In the genomic region with DNA sequence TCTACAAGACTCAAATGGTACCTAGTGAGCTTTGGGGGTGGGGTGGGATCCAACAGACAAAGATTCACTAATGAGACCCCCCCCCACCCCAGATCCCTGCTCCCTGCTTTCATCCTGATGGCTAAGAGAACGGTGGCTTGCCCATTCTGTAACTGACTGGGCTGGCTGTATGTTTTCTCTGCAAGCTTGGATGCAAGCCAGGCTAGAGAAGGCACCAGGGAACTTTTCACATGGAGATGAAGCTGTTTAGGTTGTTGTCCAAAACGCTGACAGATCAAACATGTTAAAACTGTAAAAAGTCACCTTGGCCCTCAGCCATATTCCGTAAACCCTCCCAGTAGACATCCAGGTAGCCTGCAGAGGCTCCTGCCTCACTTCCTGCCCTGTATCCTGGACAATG, we compare ENCODE assay signal across 23 mouse cellular contexts.
DNase-seq lines count a peak whose midpoint lies in the region; ATAC-seq and TF ChIP-seq lines count a peak whose summit lies in the region.
"Had no signal": no experiment of that assay in that cellular context is flagged by ENCODE, and none has a peak within 500 bp of the region (broad histone marks: within the 10 kb centered on the region; RNA-seq: fewer than 3 reads in every experiment).

No protein-coding gene starts in this region.

- DNase-seq in cerebellum, postnatal 10 days: peak; percentile 53 to 57
- DNase-seq in forebrain, embryonic 14.5 days (ENCODE audit: low spot score): peak; percentile 40
- DNase-seq in forebrain, embryonic 10.5 days (ENCODE audit: extremely low spot score, low spot score): no peak
- DNase-seq in hindbrain, postnatal 0 days (ENCODE audit: low spot score): peak; percentile 53
- DNase-seq in hindbrain, embryonic 11.5 days (ENCODE audit: low spot score): no peak
- peak; percentile 50 for DNase-seq in midbrain, embryonic 14.5 days
- DNase-seq: adrenal gland, adult 8-10 months; adrenal gland, postnatal 25 days; cerebellum, adult 11 months; cerebellum, adult 2 months; gastrocnemius, postnatal 25 days; heart, adult 2 months; heart, postnatal 14 days; kidney, adult 11 months had no signal

- TF ChIP-seq CTCF in hindbrain, postnatal 0 days (IDR thresholded peaks at IDR 0.05; ENCODE audit: low read depth): no peak

- H3K9me3 ChIP-seq in forebrain, embryonic 14.5 days (replicated peaks; ENCODE audit: control insufficient read depth, low read length): no peaks in the 10 kb centered on the region
- no peaks in the 10 kb centered on the region for H3K9me3 ChIP-seq in forebrain, embryonic 10.5 days
- no peaks in the 10 kb centered on the region for H3K9me3 ChIP-seq in hindbrain, postnatal 0 days (ENCODE audit: low read length)
- H3K9me3 ChIP-seq in hindbrain, embryonic 11.5 days (ENCODE audit: control insufficient read depth, low read length): no peaks in the 10 kb centered on the region
- no peaks in the 10 kb centered on the region for H3K9me3 ChIP-seq in midbrain, embryonic 14.5 days (ENCODE audit: control insufficient read depth, low read length)
- no peaks in the 10 kb centered on the region for H3K9me3 ChIP-seq in midbrain, embryonic 16.5 days (replicated peaks; ENCODE audit: control insufficient read depth, low read length, poor library complexity, severe bottlenecking)
- H3K9me3 ChIP-seq: embryonic facial prominence, embryonic 13.5 days; forebrain, embryonic 15.5 days; heart, embryonic 10.5 days; hindbrain, embryonic 15.5 days; intestine, embryonic 15.5 days had no signal

- H3K27me3 ChIP-seq in forebrain, embryonic 14.5 days (replicated peaks; ENCODE audit: control insufficient read depth, insufficient read depth, low read length): no peaks in the 10 kb centered on the region
- H3K27me3 ChIP-seq in forebrain, embryonic 10.5 days (ENCODE audit: poor library complexity, severe bottlenecking): no peaks in the 10 kb centered on the region
- no peaks in the 10 kb centered on the region for H3K27me3 ChIP-seq in hindbrain, postnatal 0 days (ENCODE audit: insufficient read depth, low read length)
- H3K27me3 ChIP-seq in hindbrain, embryonic 11.5 days (ENCODE audit: control insufficient read depth, insufficient read depth, low read length): no peaks in the 10 kb centered on the region
- no peaks in the 10 kb centered on the region for H3K27me3 ChIP-seq in midbrain, embryonic 14.5 days (ENCODE audit: control insufficient read depth, insufficient read depth, low read length)
- H3K27me3 ChIP-seq in midbrain, embryonic 16.5 days (ENCODE audit: control insufficient read depth, insufficient read depth, low read depth, low read length): no peaks in the 10 kb centered on the region
- H3K27me3 ChIP-seq: embryonic facial prominence, embryonic 13.5 days; forebrain, embryonic 15.5 days; heart, embryonic 13.5 days; hindbrain, embryonic 15.5 days; intestine, embryonic 15.5 days had no signal

- H3K27ac ChIP-seq in forebrain, embryonic 14.5 days (ENCODE audit: low read depth, low read length): no peak overlapping the region
- H3K27ac ChIP-seq in forebrain, embryonic 10.5 days: no peak overlapping the region
- no peak overlapping the region for H3K27ac ChIP-seq in hindbrain, postnatal 0 days
- H3K27ac ChIP-seq in hindbrain, embryonic 11.5 days (ENCODE audit: low read depth, low read length): no peak overlapping the region
- H3K27ac ChIP-seq in midbrain, embryonic 14.5 days (replicated peaks; ENCODE audit: low read depth, low read length): no peak overlapping the region
- no peak overlapping the region for H3K27ac ChIP-seq in midbrain, embryonic 16.5 days (ENCODE audit: low read length)
- H3K27ac ChIP-seq: embryonic facial prominence, embryonic 13.5 days; forebrain, embryonic 15.5 days; heart, adult 2 months; heart, embryonic 10.5 days; heart, embryonic 13.5 days; hindbrain, embryonic 15.5 days; intestine, embryonic 15.5 days had no signal

- WGBS in forebrain, embryonic 14.5 days: 33% methylated on average over 3 of the region's 3 CpGs
- WGBS in forebrain, embryonic 10.5 days: 79% methylated on average over 3 of the region's 3 CpGs
- 19% methylated on average over 3 of the region's 3 CpGs for WGBS in hindbrain, postnatal 0 days
- 72% methylated on average over 3 of the region's 3 CpGs for WGBS in hindbrain, embryonic 11.5 days
- 54% methylated on average over 3 of the region's 3 CpGs for WGBS in midbrain, embryonic 14.5 days
- WGBS in midbrain, embryonic 16.5 days: 56% methylated on average over 3 of the region's 3 CpGs

- no peak overlapping the region for H3K9ac ChIP-seq in forebrain, embryonic 14.5 days (ENCODE audit: low read length)
- no peak overlapping the region for H3K9ac ChIP-seq in hindbrain, postnatal 0 days (replicated peaks; ENCODE audit: low read length)
- H3K9ac ChIP-seq in hindbrain, embryonic 11.5 days (ENCODE audit: low read depth, low read length): no peak overlapping the region
- H3K9ac ChIP-seq in midbrain, embryonic 14.5 days (replicated peaks; ENCODE audit: low read length): no peak overlapping the region
- no peak overlapping the region for H3K9ac ChIP-seq in midbrain, embryonic 16.5 days (ENCODE audit: low read depth, low read length)
- H3K9ac ChIP-seq: embryonic facial prominence, embryonic 13.5 days; forebrain, embryonic 15.5 days; heart, embryonic 13.5 days; hindbrain, embryonic 15.5 days; intestine, embryonic 15.5 days had no signal

- no peak overlapping the region for H3K4me2 ChIP-seq in forebrain, embryonic 14.5 days (ENCODE audit: low read length)
- H3K4me2 ChIP-seq in hindbrain, postnatal 0 days (ENCODE audit: low read depth, low read length): no peak overlapping the region
- H3K4me2 ChIP-seq in hindbrain, embryonic 11.5 days (replicated peaks; ENCODE audit: low read depth, low read length): no peak overlapping the region
- H3K4me2 ChIP-seq in midbrain, embryonic 14.5 days (ENCODE audit: low read length): no peak overlapping the region
- H3K4me2 ChIP-seq in midbrain, embryonic 16.5 days (ENCODE audit: low read length): no peak overlapping the region
- H3K4me2 ChIP-seq: embryonic facial prominence, embryonic 13.5 days; forebrain, embryonic 15.5 days; heart, embryonic 13.5 days; hindbrain, embryonic 15.5 days; intestine, embryonic 15.5 days had no signal

- H3K4me1 ChIP-seq in forebrain, embryonic 14.5 days (ENCODE audit: control insufficient read depth, insufficient read depth, low read length): 0 out of 2 replicates have a peak, but pooled peaks cover 3% of the 10 kb centered on the region
- H3K4me1 ChIP-seq in forebrain, embryonic 10.5 days: no peaks in the 10 kb centered on the region
- H3K4me1 ChIP-seq in hindbrain, postnatal 0 days (ENCODE audit: insufficient read depth, low read length): no peaks in the 10 kb centered on the region; the same call in 1 of the 2 replicates
- H3K4me1 ChIP-seq in hindbrain, embryonic 11.5 days (replicated peaks; ENCODE audit: control insufficient read depth, insufficient read depth, low read length): no peaks in the 10 kb centered on the region
- H3K4me1 ChIP-seq in midbrain, embryonic 14.5 days (ENCODE audit: control insufficient read depth, insufficient read depth, low read length): no peaks in the 10 kb centered on the region
- H3K4me1 ChIP-seq in midbrain, embryonic 16.5 days (ENCODE audit: control insufficient read depth, insufficient read depth, low read length): no peaks in the 10 kb centered on the region
- H3K4me1 ChIP-seq: embryonic facial prominence, embryonic 13.5 days; forebrain, embryonic 15.5 days; heart, embryonic 10.5 days; heart, embryonic 13.5 days; intestine, embryonic 15.5 days had no signal

- no peak overlapping the region for H3K4me3 ChIP-seq in forebrain, embryonic 14.5 days (ENCODE audit: low read depth, low read length)
- H3K4me3 ChIP-seq in forebrain, embryonic 10.5 days: no peak overlapping the region
- no peak overlapping the region for H3K4me3 ChIP-seq in hindbrain, postnatal 0 days (ENCODE audit: low read length)
- H3K4me3 ChIP-seq in hindbrain, embryonic 11.5 days (ENCODE audit: low read depth, low read length): no peak overlapping the region
- no peak overlapping the region for H3K4me3 ChIP-seq in midbrain, embryonic 14.5 days (replicated peaks; ENCODE audit: low read depth, low read length)
- no peak overlapping the region for H3K4me3 ChIP-seq in midbrain, embryonic 16.5 days (ENCODE audit: low read depth, low read length)
- H3K4me3 ChIP-seq: embryonic facial prominence, embryonic 13.5 days; forebrain, embryonic 15.5 days; heart, adult 2 months; heart, embryonic 10.5 days; heart, embryonic 13.5 days; hindbrain, embryonic 15.5 days; intestine, embryonic 15.5 days had no signal

- no peak for ATAC-seq in cerebellum, adult (ENCODE audit: insufficient number of reproducible peaks, low FRiP score, low TSS enrichment)
- no peak for ATAC-seq in forebrain, embryonic 14.5 days
- ATAC-seq in hindbrain, postnatal 0 days: no peak
- no peak for ATAC-seq in hindbrain, embryonic 11.5 days (ENCODE audit: low FRiP score)
- no peak for ATAC-seq in midbrain, embryonic 14.5 days (ENCODE audit: low FRiP score, low TSS enrichment)
- no peak for ATAC-seq in midbrain, embryonic 16.5 days
- ATAC-seq: activated CD4-positive, CD25-positive, alpha-beta regulatory T cell, adult 4 months; forebrain, embryonic 15.5 days; intestine, embryonic 15.5 days had no signal

- H3K36me3 ChIP-seq in forebrain, embryonic 14.5 days (ENCODE audit: control insufficient read depth, insufficient read depth, low read length): no peaks in the 10 kb centered on the region
- no peaks in the 10 kb centered on the region for H3K36me3 ChIP-seq in forebrain, embryonic 10.5 days (replicated peaks)
- H3K36me3 ChIP-seq in hindbrain, postnatal 0 days (ENCODE audit: insufficient read depth, low read length): no peaks in the 10 kb centered on the region
- H3K36me3 ChIP-seq in hindbrain, embryonic 11.5 days (ENCODE audit: control insufficient read depth, insufficient read depth, low read length): no peaks in the 10 kb centered on the region
- no peaks in the 10 kb centered on the region for H3K36me3 ChIP-seq in midbrain, embryonic 14.5 days (ENCODE audit: control insufficient read depth, insufficient read depth, low read length)
- H3K36me3 ChIP-seq in midbrain, embryonic 16.5 days (ENCODE audit: control insufficient read depth, insufficient read depth, low read length): no peaks in the 10 kb centered on the region
- H3K36me3 ChIP-seq: embryonic facial prominence, embryonic 13.5 days; forebrain, embryonic 15.5 days; heart, embryonic 10.5 days; heart, embryonic 13.5 days; hindbrain, embryonic 15.5 days; intestine, embryonic 15.5 days had no signal

Comparison
In these comparisons a context has a peak if more than half of its experiments do, and no peak if none do; other contexts are left out.
1. DNase-seq: peak in cerebellum, postnatal 10 days (2 of 2), forebrain, embryonic 14.5 days (single experiment), hindbrain, postnatal 0 days (single experiment) and midbrain, embryonic 14.5 days (single experiment); none in forebrain, embryonic 10.5 days (single experiment) and hindbrain, embryonic 11.5 days (single experiment).